Mouse (Mus musculus): Measurements from ENCODE around the gene Npr2. TPM values are rescaled to one million over a fixed set of nuclear protein-coding genes. Genes with fewer than 3 reads are reported as not detected.
A peak's percentile ranks its signal among the peaks of the same experiment; 100 is the strongest.

Npr2 gene
- polyA plus RNA-seq, 1 experiment from 2014 or later, result 15.5 TPM

- no peak overlapping the region for H3K4me3 ChIP-seq (ENCODE audit: low read depth, low read length)
- no peaks in the 10 kb centered on the region for H3K36me3 ChIP-seq (ENCODE audit: control insufficient read depth, insufficient read depth, low read length)
- no peak overlapping the region for H3K27ac ChIP-seq (ENCODE audit: low read depth, low read length)
- H3K9me3 ChIP-seq (ENCODE audit: control insufficient read depth, low read length), result no peaks in the 10 kb centered on the region
- no peaks in the 10 kb centered on the region for H3K27me3 ChIP-seq (ENCODE audit: control insufficient read depth, insufficient read depth, low read length)
- no peak for ATAC-seq (ENCODE audit: low FRiP score)
- DNase-seq (ENCODE audit: low spot score, missing footprints), result peak; percentile 83
- no peak overlapping the region for H3K4me2 ChIP-seq
- H3K9ac ChIP-seq (ENCODE audit: low read length), result no peak overlapping the region
- WGBS, result 66% methylated on average over 3 of the region's 3 CpGs
- no peaks in the 10 kb centered on the region for H3K4me1 ChIP-seq (ENCODE audit: control insufficient read depth, insufficient read depth, low read length)
Observed at GRCm38 (mm10) chr4:43613060-43613730, 18.5 kb upstream of the Npr2 start.

GRCm38 (mm10) chr4:43620146-43620778 lies 11.5 kb upstream of the Npr2 start:
- DNase-seq (ENCODE audit: low spot score, missing footprints) (no peak), ATAC-seq (ENCODE audit: low FRiP score) (no peak)
- Histone ChIP-seq H3K9me3 (ENCODE audit: control insufficient read depth, low read length) (no peaks in the 10 kb centered on the region), H3K27me3 (ENCODE audit: control insufficient read depth, insufficient read depth, low read length) (no peaks in the 10 kb centered on the region), H3K9ac (ENCODE audit: low read length) (no peak overlapping the region), H3K27ac (ENCODE audit: low read depth, low read length) (no peak overlapping the region), H3K4me3 (ENCODE audit: low read depth, low read length) (no peak overlapping the region), H3K4me2 (no peak overlapping the region), H3K4me1 (ENCODE audit: control insufficient read depth, insufficient read depth, low read length) (no peaks in the 10 kb centered on the region), H3K36me3 (ENCODE audit: control insufficient read depth, insufficient read depth, low read length) (no peaks in the 10 kb centered on the region)
- 78% methylated on average over 4 of the region's 4 CpGs for WGBS

GRCm38 (mm10) chr4:43629106-43629817 lies 2.5 kb upstream of the Npr2 start:
- no peak for DNase-seq (ENCODE audit: low spot score, missing footprints)
- H3K27me3 ChIP-seq (ENCODE audit: control insufficient read depth, insufficient read depth, low read length), result peaks cover 13% of the 10 kb centered on the region
- no peak overlapping the region for H3K4me3 ChIP-seq (ENCODE audit: low read depth, low read length)
- no peak for ATAC-seq (ENCODE audit: low FRiP score)
- no peak overlapping the region for H3K4me2 ChIP-seq
- no peaks in the 10 kb centered on the region for H3K9me3 ChIP-seq (ENCODE audit: control insufficient read depth, low read length)
- no peaks in the 10 kb centered on the region for H3K36me3 ChIP-seq (ENCODE audit: control insufficient read depth, insufficient read depth, low read length)
- no peak overlapping the region for H3K9ac ChIP-seq (ENCODE audit: low read length)
- 41% methylated on average over 20 of the region's 20 CpGs for WGBS
- peaks cover 21% of the 10 kb centered on the region for H3K4me1 ChIP-seq (ENCODE audit: control insufficient read depth, insufficient read depth, low read length)
- no peak overlapping the region for H3K27ac ChIP-seq (ENCODE audit: low read depth, low read length)

GRCm38 (mm10) chr4:43630030-43630581 lies 1.6 kb upstream of the Npr2 start:
- ATAC-seq (ENCODE audit: low FRiP score) (peak; percentile 54), DNase-seq (ENCODE audit: low spot score, missing footprints) (peak; percentile 97)
- Histone ChIP-seq H3K9me3 (ENCODE audit: control insufficient read depth, low read length) (no peaks in the 10 kb centered on the region), H3K4me1 (ENCODE audit: control insufficient read depth, insufficient read depth, low read length) (peaks cover 21% of the 10 kb centered on the region), H3K27me3 (ENCODE audit: control insufficient read depth, insufficient read depth, low read length) (peaks cover 13% of the 10 kb centered on the region), H3K9ac (ENCODE audit: low read length) (peak overlapping the region; percentile 89; the same call in 1 of the 2 replicates), H3K27ac (ENCODE audit: low read depth, low read length) (peak overlapping the region; percentile 65), H3K4me3 (ENCODE audit: low read depth, low read length) (no peak overlapping the region), H3K36me3 (ENCODE audit: control insufficient read depth, insufficient read depth, low read length) (no peaks in the 10 kb centered on the region), H3K4me2 (0 out of 2 replicates have a peak overlapping the region, but pooled peaks have one; percentile 7)
- 4% methylated on average over 5 of the region's 5 CpGs for WGBS

- Histone ChIP-seq H3K4me2 (peak overlapping the region; percentile 81), H3K27ac (ENCODE audit: low read depth, low read length) (peak overlapping the region; percentile 65), H3K9me3 (ENCODE audit: control insufficient read depth, low read length) (no peaks in the 10 kb centered on the region), H3K4me3 (ENCODE audit: low read depth, low read length) (no peak overlapping the region), H3K9ac (ENCODE audit: low read length) (peak overlapping the region; percentile 89), H3K36me3 (ENCODE audit: control insufficient read depth, insufficient read depth, low read length) (no peaks in the 10 kb centered on the region), H3K4me1 (ENCODE audit: control insufficient read depth, insufficient read depth, low read length) (peaks cover 21% of the 10 kb centered on the region), H3K27me3 (ENCODE audit: control insufficient read depth, insufficient read depth, low read length) (peaks cover 13% of the 10 kb centered on the region)
- peak; percentile 93 for DNase-seq (ENCODE audit: low spot score, missing footprints)
- peak; percentile 23 for ATAC-seq (ENCODE audit: low FRiP score)
- WGBS, result 16% methylated on average over 5 of the region's 5 CpGs
Observed at GRCm38 (mm10) chr4:43630671-43631045, 1.1 kb upstream of the Npr2 start.

- no peak for DNase-seq (ENCODE audit: low spot score, missing footprints)
- peaks cover 21% of the 10 kb centered on the region for H3K4me1 ChIP-seq (ENCODE audit: control insufficient read depth, insufficient read depth, low read length)
- H3K27ac ChIP-seq (ENCODE audit: low read depth, low read length), result no peak overlapping the region
- WGBS, result 42% methylated on average over 42 of the region's 42 CpGs
- H3K27me3 ChIP-seq (ENCODE audit: control insufficient read depth, insufficient read depth, low read length), result peaks cover 13% of the 10 kb centered on the region
- H3K4me3 ChIP-seq (ENCODE audit: low read depth, low read length), result peak overlapping the region; percentile 60
- H3K4me2 ChIP-seq, result peak overlapping the region; percentile 81
- peak overlapping the region; percentile 89 for H3K9ac ChIP-seq (ENCODE audit: low read length)
- no peaks in the 10 kb centered on the region for H3K9me3 ChIP-seq (ENCODE audit: control insufficient read depth, low read length)
- H3K36me3 ChIP-seq (ENCODE audit: control insufficient read depth, insufficient read depth, low read length), result no peaks in the 10 kb centered on the region
- ATAC-seq (ENCODE audit: low FRiP score), result peak; percentile 5; the same call in 1 of the 2 replicates
Observed at GRCm38 (mm10) chr4:43631956-43632920, 503 bp downstream of the Npr2 start.

GRCm38 (mm10) chr4:43633296-43633695 lies 1.6 kb downstream of the Npr2 start:
- H3K27me3 ChIP-seq (ENCODE audit: control insufficient read depth, insufficient read depth, low read length), result peaks cover 12% of the 10 kb centered on the region
- WGBS, result 84% methylated on average over 8 of the region's 8 CpGs
- ATAC-seq (ENCODE audit: low FRiP score) (no peak), DNase-seq (ENCODE audit: low spot score, missing footprints) (no peak)
- H3K9me3 ChIP-seq (ENCODE audit: control insufficient read depth, low read length), result no peaks in the 10 kb centered on the region
- H3K4me2 ChIP-seq, result peak overlapping the region; percentile 15; the same call in 1 of the 2 replicates
- no peak overlapping the region for H3K27ac ChIP-seq (ENCODE audit: low read depth, low read length)
- H3K36me3 ChIP-seq (ENCODE audit: control insufficient read depth, insufficient read depth, low read length), result no peaks in the 10 kb centered on the region
- H3K9ac ChIP-seq (ENCODE audit: low read length), result no peak overlapping the region
- peaks cover 21% of the 10 kb centered on the region for H3K4me1 ChIP-seq (ENCODE audit: control insufficient read depth, insufficient read depth, low read length)
- H3K4me3 ChIP-seq (ENCODE audit: low read depth, low read length), result no peak overlapping the region

GRCm38 (mm10) chr4:43633736-43634135 lies 2.0 kb downstream of the Npr2 start:
- H3K4me2 ChIP-seq, result peak overlapping the region; percentile 15; the same call in 1 of the 2 replicates

More at GRCm38 (mm10) chr4:43633736-43634135, 2.0 kb downstream of the Npr2 start:
- Histone ChIP-seq H3K4me3 (ENCODE audit: low read depth, low read length) (no peak overlapping the region), H3K27ac (ENCODE audit: low read depth, low read length) (no peak overlapping the region), H3K9me3 (ENCODE audit: control insufficient read depth, low read length) (no peaks in the 10 kb centered on the region), H3K36me3 (ENCODE audit: control insufficient read depth, insufficient read depth, low read length) (no peaks in the 10 kb centered on the region), H3K4me1 (ENCODE audit: control insufficient read depth, insufficient read depth, low read length) (peaks cover 21% of the 10 kb centered on the region), H3K27me3 (ENCODE audit: control insufficient read depth, insufficient read depth, low read length) (peaks cover 11% of the 10 kb centered on the region), H3K9ac (ENCODE audit: low read length) (no peak overlapping the region)
- DNase-seq (ENCODE audit: low spot score, missing footprints) (no peak), ATAC-seq (ENCODE audit: low FRiP score) (no peak)
- 92% methylated on average over 2 of the region's 2 CpGs for WGBS

All from midbrain, embryonic 11.5 days (tissue).